Mouse (Mus musculus): ENCODE results near the gene Syt7.

Syt7 gene

GRCm38 (mm10) chr19:10425484-10426270 is 36.8 kb downstream of the Syt7 start:
- DNase-seq (ENCODE audit: low spot score in 2 of 2), result no peak

GRCm38 (mm10) chr19:10426312-10426711 is 37.4 kb downstream of the Syt7 start:
- DNase-seq (ENCODE audit: low spot score in 2 of 2), result no peak

GRCm38 (mm10) chr19:10426793-10427192 is 37.9 kb downstream of the Syt7 start:
- no peak for DNase-seq (ENCODE audit: low spot score in 2 of 2)

- DNase-seq (ENCODE audit: low spot score in 2 of 2), result no peak
Measured at GRCm38 (mm10) chr19:10427431-10427830, 38.5 kb downstream of the Syt7 start.

- DNase-seq (ENCODE audit: low spot score in 2 of 2), result no peak
Measured at GRCm38 (mm10) chr19:10429371-10429770, 40.5 kb downstream of the Syt7 start.

GRCm38 (mm10) chr19:10431410-10431809 is 42.5 kb downstream of the Syt7 start:
- DNase-seq (ENCODE audit: low spot score in 2 of 2), result no peak

GRCm38 (mm10) chr19:10431841-10432240 is 43.0 kb downstream of the Syt7 start:
- no peak for DNase-seq (ENCODE audit: low spot score in 2 of 2)

GRCm38 (mm10) chr19:10433225-10433624 is 44.3 kb downstream of the Syt7 start:
- no peak for DNase-seq (ENCODE audit: low spot score in 2 of 2)

GRCm38 (mm10) chr19:10433879-10434540 is 45.1 kb downstream of the Syt7 start:
- no peak for DNase-seq (ENCODE audit: low spot score in 2 of 2)

- DNase-seq (ENCODE audit: low spot score in 2 of 2), result no peak
Measured at GRCm38 (mm10) chr19:10434927-10435326, 46.0 kb downstream of the Syt7 start.

GRCm38 (mm10) chr19:10435908-10436307 is 47.0 kb downstream of the Syt7 start:
- peak; percentile 43 to 63 for DNase-seq (ENCODE audit: low spot score in 2 of 2)

GRCm38 (mm10) chr19:10436726-10437125 is 47.8 kb downstream of the Syt7 start:
- DNase-seq (ENCODE audit: low spot score in 2 of 2), result no peak

- no peak for DNase-seq (ENCODE audit: low spot score in 2 of 2)
Measured at GRCm38 (mm10) chr19:10437521-10437920, 48.6 kb downstream of the Syt7 start.

GRCm38 (mm10) chr19:10444685-10445369 is 55.9 kb downstream of the Syt7 start:
- no peak for DNase-seq (ENCODE audit: low spot score in 2 of 2)

- DNase-seq (ENCODE audit: low spot score in 2 of 2), result no peak
Measured at GRCm38 (mm10) chr19:10448275-10448674, 59.4 kb downstream of the Syt7 start.

GRCm38 (mm10) chr19:10449190-10449589 is 60.3 kb downstream of the Syt7 start:
- no peak for DNase-seq (ENCODE audit: low spot score in 2 of 2)

- DNase-seq (ENCODE audit: low spot score in 2 of 2), result peak; percentile 46 to 60
Measured at GRCm38 (mm10) chr19:10449708-10450107, 60.8 kb downstream of the Syt7 start.

- DNase-seq (ENCODE audit: low spot score in 2 of 2), result no peak
Measured at GRCm38 (mm10) chr19:10454718-10455436, 66.0 kb downstream of the Syt7 start.

- DNase-seq (ENCODE audit: low spot score in 2 of 2), result no peak
Measured at GRCm38 (mm10) chr19:10455437-10455806, 66.5 kb downstream of the Syt7 start.

- peak; percentile 18 to 51 for DNase-seq (ENCODE audit: low spot score in 2 of 2)
Measured at GRCm38 (mm10) chr19:10456752-10457483, 68.0 kb downstream of the Syt7 start, which contains the start of gene Lrrc10b. Lrrc10b (minus strand) TSS chr19:10457473.

- peak in 1 of 2 experiments; percentile 19 for DNase-seq (ENCODE audit: low spot score in 2 of 2)
Measured at GRCm38 (mm10) chr19:10457484-10457800, 68.6 kb downstream of the Syt7 start.
